Mouse (Mus musculus) intestine, embryonic 16.5 days (tissue): ENCODE measurements around the gene Rai14. TPM values are rescaled to one million over a fixed set of nuclear protein-coding genes. Genes with fewer than 3 reads are reported as not detected.

ENCODE experiments used
- ATAC-seq: fragments of 200-750 bp; cut with Nextera tagmentation; 2 replicates; pipeline ENCODE4 v1.8.0; 2017; ENCODE audit warnings: moderate TSS enrichment, moderate library complexity
- H3K27ac ChIP-seq: fragments of 300-500 bp; sonication (generic); 2 replicates; pipeline ENCODE4 v1.5.1; 2014; ENCODE audit warnings: mild to moderate bottlenecking, low read length
- H3K27me3 ChIP-seq: fragments of 300-500 bp; sonication (generic); replicated peaks from 2 replicates; pipeline ENCODE4 v1.6.1; 2014; ENCODE audit warnings: low read length, control low read depth, mixed read lengths; ENCODE audit not compliant: control insufficient read depth, insufficient read depth
- H3K36me3 ChIP-seq: fragments of 300-500 bp; sonication (generic); 2 replicates; pipeline ENCODE4 v1.6.1; 2014; ENCODE audit warnings: low read length, control low read depth; ENCODE audit not compliant: control insufficient read depth, insufficient read depth
- H3K4me1 ChIP-seq: fragments of 300-500 bp; sonication (generic); 2 replicates; pipeline ENCODE4 v1.6.1; 2014; ENCODE audit warnings: low read length, control low read depth, mixed read lengths; ENCODE audit not compliant: control insufficient read depth, insufficient read depth
- H3K4me2 ChIP-seq: fragments of 300-500 bp; sonication (generic); 2 replicates; pipeline ENCODE4 v1.6.1; 2014; ENCODE audit warnings: low read depth, low read length, control low read depth
- H3K4me3 ChIP-seq: fragments of 300-500 bp; sonication (generic); 2 replicates; pipeline ENCODE4 v1.5.1; 2014; ENCODE audit warnings: mild to moderate bottlenecking, low read length
- H3K9ac ChIP-seq: fragments of 300-500 bp; sonication (generic); 2 replicates; pipeline ENCODE4 v1.6.1; 2014; ENCODE audit warnings: low read depth, low read length
- H3K9me3 ChIP-seq: fragments of 300-500 bp; sonication (generic); 2 replicates; pipeline ENCODE4 v1.6.1; 2016; ENCODE audit warnings: low read length, control low read depth; ENCODE audit not compliant: control insufficient read depth
- WGBS: fragments of 180-500 bp; shearing (Covaris S2); extraction: QIAGEN DNeasy Blood & Tissue Kit; methylation state at CpG from one replicate; pipeline ENCODE4 v1.1.7; 2014; 5-methylcytosine and 5-hydroxymethylcytosine counted together
- polyA plus RNA-seq: library from polyadenylated mRNA; unstranded; fragments of >200 nt; fragmentation: Nextera tagmentation; extraction: Ambion mirVana; gene quantifications from 2 replicates; pipeline ENCODE4 v1.2.1, GENCODE M21; 2015

Rai14 gene
- polyA plus RNA-seq, 1 experiment from 2014 or later = 11.7 TPM

DNA sequence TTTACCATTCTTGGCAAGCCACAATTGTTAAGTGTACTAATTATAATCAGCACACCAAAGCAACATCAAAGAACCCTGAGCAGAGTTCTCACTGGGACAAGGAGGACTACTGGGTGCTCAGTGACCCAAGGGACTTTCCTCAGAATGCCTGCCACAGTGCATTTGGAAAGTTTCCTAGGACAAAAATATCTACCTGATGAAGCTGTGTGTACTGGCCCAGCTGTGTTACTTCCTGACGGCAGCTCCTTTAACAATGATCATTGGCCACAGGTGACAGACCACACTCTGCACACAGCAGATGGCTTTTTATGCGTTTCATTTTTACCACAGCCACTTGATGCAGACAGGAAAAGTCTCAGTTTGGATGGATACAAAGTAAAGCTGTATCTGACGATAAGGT, 135.3 kb downstream of the Rai14 start:
- Histone ChIP-seq H3K36me3 (0 out of 2 replicates have a peak, but pooled peaks cover 5% of the 10 kb centered on the region), H3K4me3 (no peak overlapping the region), H3K4me1 (no peaks in the 10 kb centered on the region), H3K27ac (no peak overlapping the region), H3K9me3 (no peaks in the 10 kb centered on the region), H3K9ac (no peak overlapping the region), H3K4me2 (no peak overlapping the region), H3K27me3 (no peaks in the 10 kb centered on the region)
- ATAC-seq = no peak
- WGBS = 83% methylated on average over 3 of the region's 3 CpGs

DNA sequence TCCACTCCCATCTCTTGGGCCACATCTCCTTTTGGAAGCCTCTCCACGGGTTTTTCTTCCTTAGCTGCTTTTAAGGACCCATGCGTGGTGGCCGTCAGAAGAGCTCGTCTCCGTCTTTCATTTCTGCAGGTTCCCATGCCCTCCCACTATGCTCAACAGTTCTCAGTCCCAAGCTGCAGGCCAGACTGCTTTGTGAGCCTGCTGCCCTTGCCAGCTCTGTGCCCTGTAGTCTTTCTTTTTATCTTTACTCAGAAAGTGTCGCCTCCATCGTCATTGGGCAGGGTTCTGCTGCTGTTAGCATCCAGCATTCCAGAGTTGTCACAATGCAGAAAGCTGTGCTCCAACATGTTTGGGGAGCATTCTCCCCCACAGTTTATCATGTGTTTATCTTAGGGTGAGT, 147.9 kb downstream of the Rai14 start:
- no peak for ATAC-seq
- no peak overlapping the region for H3K4me3 ChIP-seq
- H3K9ac ChIP-seq = no peak overlapping the region
- no peak overlapping the region for H3K4me2 ChIP-seq
- 0 out of 2 replicates have a peak, but pooled peaks cover 6% of the 10 kb centered on the region for H3K36me3 ChIP-seq
- no peaks in the 10 kb centered on the region for H3K27me3 ChIP-seq
- WGBS = 72% methylated on average over 7 of the region's 7 CpGs
- no peak overlapping the region for H3K27ac ChIP-seq
- H3K4me1 ChIP-seq = no peaks in the 10 kb centered on the region
- H3K9me3 ChIP-seq = no peaks in the 10 kb centered on the region

DNA sequence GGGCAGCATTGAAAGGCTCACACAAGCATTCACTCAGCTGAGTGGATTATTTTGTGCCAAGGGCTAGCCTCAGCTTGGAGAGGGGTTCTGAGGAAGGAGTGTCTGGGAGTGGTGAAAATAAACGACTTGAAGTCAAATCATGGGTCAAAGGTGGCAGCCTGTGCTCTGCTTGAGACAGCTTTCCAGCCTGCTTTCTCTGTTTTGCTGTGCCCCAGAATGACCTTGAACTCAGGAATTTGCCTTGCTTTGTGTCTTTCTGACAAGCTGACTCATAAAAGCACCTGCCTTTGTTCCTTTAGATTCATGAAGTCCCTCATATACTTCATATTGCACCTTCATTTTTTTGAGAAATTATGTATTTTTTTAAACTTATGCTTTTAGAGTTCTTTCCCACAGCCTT, 150.2 kb downstream of the Rai14 start:
- Histone ChIP-seq H3K4me3 (no peak overlapping the region), H3K4me2 (no peak overlapping the region), H3K4me1 (no peaks in the 10 kb centered on the region), H3K9me3 (no peaks in the 10 kb centered on the region), H3K27ac (no peak overlapping the region), H3K9ac (no peak overlapping the region), H3K36me3 (0 out of 2 replicates have a peak, but pooled peaks cover 6% of the 10 kb centered on the region), H3K27me3 (no peaks in the 10 kb centered on the region)
- 33% methylated on average over 1 of the region's 1 CpGs for WGBS
- ATAC-seq = no peak

- ATAC-seq = no peak
- H3K27me3 ChIP-seq = no peaks in the 10 kb centered on the region
- no peaks in the 10 kb centered on the region for H3K4me1 ChIP-seq
- no peak overlapping the region for H3K4me2 ChIP-seq
- no peak overlapping the region for H3K4me3 ChIP-seq
- H3K9ac ChIP-seq = no peak overlapping the region
- H3K36me3 ChIP-seq = no peaks in the 10 kb centered on the region
- H3K27ac ChIP-seq = no peak overlapping the region
- H3K9me3 ChIP-seq = no peaks in the 10 kb centered on the region
Measured at GRCm38 (mm10) chr15:10562281-10562680, 152.1 kb downstream of the Rai14 start.

DNA sequence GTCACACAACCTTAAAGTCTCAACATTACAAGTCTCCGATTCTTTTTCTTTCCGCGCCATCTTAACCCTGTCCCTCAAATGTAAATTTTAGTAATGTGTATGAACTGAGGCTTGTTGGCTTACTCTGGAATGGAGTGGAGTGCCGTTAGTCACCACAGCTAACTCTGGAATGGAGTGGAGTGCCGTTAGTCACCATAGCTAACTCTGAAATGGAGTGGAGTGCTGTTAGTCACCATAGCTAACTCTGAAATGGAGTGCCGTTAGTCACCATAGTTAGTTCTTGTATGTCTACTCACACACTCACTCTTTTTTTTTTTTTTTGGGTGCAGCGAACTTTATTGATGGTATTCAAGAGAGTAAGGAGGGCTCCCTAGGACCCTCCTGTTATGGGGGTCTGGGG, 154.4 kb downstream of the Rai14 start:
- H3K4me1 ChIP-seq = no peaks in the 10 kb centered on the region
- no peak for ATAC-seq
- H3K27ac ChIP-seq = no peak overlapping the region
- WGBS = 93% methylated on average over 7 of the region's 7 CpGs
- H3K4me3 ChIP-seq = no peak overlapping the region
- H3K9me3 ChIP-seq = no peaks in the 10 kb centered on the region
- no peaks in the 10 kb centered on the region for H3K36me3 ChIP-seq
- no peak overlapping the region for H3K9ac ChIP-seq
- H3K27me3 ChIP-seq = no peaks in the 10 kb centered on the region
- H3K4me2 ChIP-seq = no peak overlapping the region

DNA sequence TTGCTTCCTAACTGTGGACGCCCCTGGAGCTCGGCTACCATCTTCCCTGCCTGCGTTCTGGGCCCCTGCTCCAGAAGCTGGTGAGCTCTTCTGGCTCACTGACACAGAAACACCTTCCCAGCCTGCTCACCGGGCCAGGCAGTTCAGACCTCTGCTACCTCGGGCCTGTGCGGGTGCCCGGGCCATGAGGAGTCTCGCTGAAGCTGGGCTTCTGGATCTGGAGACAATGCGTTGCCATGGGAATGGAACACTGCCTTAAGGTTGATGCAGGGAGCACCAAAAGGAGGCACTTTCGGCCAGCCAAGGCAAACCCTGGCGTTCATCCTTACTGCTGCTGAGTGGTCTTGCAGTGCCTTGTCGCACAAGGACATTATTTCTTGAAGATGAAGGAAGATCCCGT, 156.0 kb downstream of the Rai14 start, which contains the start of gene Ttc23l:
TSS of gene Ttc23l (minus strand) at position 204 of the 400 bp plus-strand sequence.
- Histone ChIP-seq H3K9me3 (no peaks in the 10 kb centered on the region), H3K36me3 (no peaks in the 10 kb centered on the region), H3K4me3 (no peak within 1 kb of the TSS), H3K27ac (no peak within 1 kb of the TSS), H3K27me3 (no peaks in the 10 kb centered on the region), H3K4me1 (no peaks in the 10 kb centered on the region), H3K9ac (no peak within 1 kb of the TSS), H3K4me2 (no peak within 1 kb of the TSS)
- ATAC-seq = no peak
- WGBS = 91% methylated on average over 13 of the region's 13 CpGs

- Histone ChIP-seq H3K27me3 (no peaks in the 10 kb centered on the region), H3K36me3 (no peaks in the 10 kb centered on the region), H3K4me1 (no peaks in the 10 kb centered on the region), H3K4me2 (no peak overlapping the region), H3K9me3 (no peaks in the 10 kb centered on the region), H3K9ac (no peak overlapping the region), H3K4me3 (no peak overlapping the region), H3K27ac (no peak overlapping the region)
- ATAC-seq = no peak
Measured at GRCm38 (mm10) chr15:10554336-10554735, 160.1 kb downstream of the Rai14 start.

DNA sequence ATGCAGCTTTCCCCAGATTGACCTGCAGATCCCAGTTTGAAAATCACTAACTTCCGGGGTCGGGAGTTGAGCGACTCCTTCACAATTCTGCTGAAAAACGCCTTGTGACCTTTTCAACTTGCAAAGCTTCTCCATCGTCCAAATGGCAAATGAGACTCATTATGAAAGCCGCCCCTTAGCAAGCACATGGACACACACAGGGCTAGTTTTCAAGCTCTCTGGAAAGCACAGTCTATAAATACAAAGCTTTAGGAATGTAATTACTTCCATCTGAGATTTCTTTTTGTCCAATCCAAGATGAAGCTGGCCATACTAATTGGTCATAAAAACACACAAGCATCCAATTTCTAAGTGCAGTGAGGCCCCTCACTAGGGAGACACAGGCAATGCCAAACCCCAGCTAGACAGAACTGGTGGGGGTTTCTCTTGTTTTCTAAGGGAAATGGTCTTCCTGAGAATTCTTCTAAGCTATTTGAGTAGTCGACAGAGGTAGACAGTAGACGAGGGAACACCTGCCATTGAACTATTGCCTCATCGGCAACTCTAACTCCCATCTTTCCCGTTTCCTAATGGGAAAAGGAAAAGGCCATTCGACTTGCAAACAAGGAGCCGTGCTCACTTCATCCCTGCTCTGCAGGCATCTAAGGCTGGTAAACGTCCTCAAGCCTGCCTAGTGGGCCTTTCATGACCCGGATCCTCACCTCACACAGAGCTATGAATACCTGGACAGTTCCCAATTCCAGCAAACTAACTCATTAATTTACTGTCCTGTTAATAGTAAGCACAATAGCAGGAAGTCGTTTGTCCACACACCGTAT, 173.9 kb downstream of the Rai14 start:
- Histone ChIP-seq H3K9ac (no peak overlapping the region), H3K27ac (no peak overlapping the region), H3K9me3 (no peaks in the 10 kb centered on the region), H3K36me3 (no peaks in the 10 kb centered on the region), H3K4me3 (no peak overlapping the region), H3K27me3 (no peaks in the 10 kb centered on the region), H3K4me1 (no peaks in the 10 kb centered on the region), H3K4me2 (no peak overlapping the region)
- ATAC-seq = no peak
- 76% methylated on average over 16 of the region's 16 CpGs for WGBS

- no peak overlapping the region for H3K27ac ChIP-seq
- H3K9me3 ChIP-seq = no peaks in the 10 kb centered on the region
- no peak for ATAC-seq
- no peak overlapping the region for H3K9ac ChIP-seq
- H3K36me3 ChIP-seq = no peaks in the 10 kb centered on the region
- no peaks in the 10 kb centered on the region for H3K4me1 ChIP-seq
- WGBS = 85% methylated on average over 7 of the region's 7 CpGs
- no peak overlapping the region for H3K4me2 ChIP-seq
- no peak overlapping the region for H3K4me3 ChIP-seq
- H3K27me3 ChIP-seq = no peaks in the 10 kb centered on the region
Measured at GRCm38 (mm10) chr15:10535969-10536368, 178.5 kb downstream of the Rai14 start.

DNA sequence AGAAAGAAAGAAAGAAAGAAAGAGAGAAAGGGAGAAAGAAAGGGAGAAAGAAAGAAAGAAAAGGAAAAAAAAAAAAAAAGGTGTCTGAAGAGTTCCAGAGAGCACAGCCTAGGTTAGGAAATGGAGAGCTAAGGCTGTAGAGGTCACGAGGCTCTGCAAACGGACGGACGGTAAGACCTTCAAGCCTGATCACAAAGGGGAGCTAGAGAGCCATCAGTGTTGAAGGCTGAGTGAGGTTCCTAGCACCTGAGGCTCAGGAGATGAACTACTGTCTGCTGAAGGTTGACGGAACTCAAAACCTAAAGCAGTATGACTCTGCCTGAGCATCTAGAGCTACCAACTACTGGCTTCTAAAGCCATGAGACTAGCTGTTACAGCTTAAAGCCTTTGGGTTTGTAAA, 179.8 kb downstream of the Rai14 start:
- Histone ChIP-seq H3K4me2 (no peak overlapping the region), H3K9me3 (no peaks in the 10 kb centered on the region), H3K27ac (no peak overlapping the region), H3K9ac (no peak overlapping the region), H3K4me3 (no peak overlapping the region), H3K36me3 (no peaks in the 10 kb centered on the region), H3K4me1 (no peaks in the 10 kb centered on the region), H3K27me3 (no peaks in the 10 kb centered on the region)
- ATAC-seq = no peak
- 82% methylated on average over 5 of the region's 5 CpGs for WGBS
